Mouse (Mus musculus): ENCODE measurements at regions not wholly inside any gene's neighbourhood (a gene's known extent, or its start where the extent isn't known, plus 50 kb on each side); places are given as distances from the start of the nearest gene placed in this dataset.

GRCm38 (mm10) chr6:55627228-55627627 is 53.8 kb downstream of the Neurod6 start:
- no peaks in the 10 kb centered on the region for H3K27me3 ChIP-seq (ENCODE audit: control insufficient read depth, insufficient read depth, low read length)
- DNase-seq (ENCODE audit: low spot score) (no peak), ATAC-seq (replicated peaks; ENCODE audit: low FRiP score) (no peak)
- H3K4me3 ChIP-seq (ENCODE audit: low read depth, low read length), result no peak overlapping the region
- no peaks in the 10 kb centered on the region for H3K36me3 ChIP-seq (ENCODE audit: control insufficient read depth, insufficient read depth, low read length)
- H3K4me1 ChIP-seq (replicated peaks; ENCODE audit: control insufficient read depth, insufficient read depth, low read length), result no peaks in the 10 kb centered on the region
- no peaks in the 10 kb centered on the region for H3K9me3 ChIP-seq (ENCODE audit: control insufficient read depth, low read length)
- no peak overlapping the region for H3K9ac ChIP-seq (ENCODE audit: low read length)
- WGBS, result 81% methylated on average over 5 of the region's 5 CpGs
- H3K27ac ChIP-seq (ENCODE audit: low read depth, low read length), result no peak overlapping the region
- H3K4me2 ChIP-seq (ENCODE audit: low read depth, low read length, severe bottlenecking), result no peak overlapping the region

GRCm38 (mm10) chr6:55620366-55620765 is 60.7 kb downstream of the Neurod6 start:
- no peak overlapping the region for H3K4me3 ChIP-seq (ENCODE audit: low read depth, low read length)
- H3K36me3 ChIP-seq (ENCODE audit: control insufficient read depth, insufficient read depth, low read length), result no peaks in the 10 kb centered on the region
- ATAC-seq (replicated peaks; ENCODE audit: low FRiP score), result no peak
- no peaks in the 10 kb centered on the region for H3K4me1 ChIP-seq (replicated peaks; ENCODE audit: control insufficient read depth, insufficient read depth, low read length)
- WGBS, result 86% methylated on average over 3 of the region's 3 CpGs
- no peak overlapping the region for H3K27ac ChIP-seq (ENCODE audit: low read depth, low read length)
- no peaks in the 10 kb centered on the region for H3K27me3 ChIP-seq (ENCODE audit: control insufficient read depth, insufficient read depth, low read length)
- no peaks in the 10 kb centered on the region for H3K9me3 ChIP-seq (ENCODE audit: control insufficient read depth, low read length)
- H3K4me2 ChIP-seq (ENCODE audit: low read depth, low read length, severe bottlenecking), result no peak overlapping the region
- no peak for DNase-seq (ENCODE audit: low spot score)
- no peak overlapping the region for H3K9ac ChIP-seq (ENCODE audit: low read length)

GRCm38 (mm10) chr6:55617922-55618481 is 63.1 kb downstream of the Neurod6 start:
- 69% methylated on average over 13 of the region's 13 CpGs for WGBS
- ATAC-seq (replicated peaks; ENCODE audit: low FRiP score), result no peak
- no peak overlapping the region for H3K4me2 ChIP-seq (ENCODE audit: low read depth, low read length, severe bottlenecking)

GRCm38 (mm10) chr6:55610395-55610794 is 70.7 kb downstream of the Neurod6 start:
- Histone ChIP-seq H3K27me3 (ENCODE audit: control insufficient read depth, insufficient read depth, low read length) (no peaks in the 10 kb centered on the region), H3K36me3 (ENCODE audit: control insufficient read depth, insufficient read depth, low read length) (no peaks in the 10 kb centered on the region), H3K4me1 (replicated peaks; ENCODE audit: control insufficient read depth, insufficient read depth, low read length) (no peaks in the 10 kb centered on the region), H3K4me2 (ENCODE audit: low read depth, low read length, severe bottlenecking) (no peak overlapping the region), H3K9me3 (ENCODE audit: control insufficient read depth, low read length) (no peaks in the 10 kb centered on the region), H3K4me3 (ENCODE audit: low read depth, low read length) (no peak overlapping the region), H3K27ac (ENCODE audit: low read depth, low read length) (no peak overlapping the region), H3K9ac (ENCODE audit: low read length) (no peak overlapping the region)
- ATAC-seq (replicated peaks; ENCODE audit: low FRiP score), result no peak
- WGBS, result 74% methylated on average over 3 of the region's 3 CpGs
- no peak for DNase-seq (ENCODE audit: low spot score)

More at GRCm38 (mm10) chr6:55617922-55618481, 63.1 kb downstream of the Neurod6 start:
- Histone ChIP-seq H3K27me3 (ENCODE audit: control insufficient read depth, insufficient read depth, low read length) (no peaks in the 10 kb centered on the region), H3K36me3 (ENCODE audit: control insufficient read depth, insufficient read depth, low read length) (no peaks in the 10 kb centered on the region), H3K27ac (ENCODE audit: low read depth, low read length) (0 out of 2 replicates have a peak overlapping the region, but pooled peaks have one; percentile 27), H3K9me3 (ENCODE audit: control insufficient read depth, low read length) (no peaks in the 10 kb centered on the region), H3K4me3 (ENCODE audit: low read depth, low read length) (no peak overlapping the region), H3K4me1 (replicated peaks; ENCODE audit: control insufficient read depth, insufficient read depth, low read length) (no peaks in the 10 kb centered on the region), H3K9ac (ENCODE audit: low read length) (no peak overlapping the region)
- peak; percentile 57 for DNase-seq (ENCODE audit: low spot score)

GRCm38 (mm10) chr6:55609976-55610375 is 71.1 kb downstream of the Neurod6 start:
- no peak for ATAC-seq (replicated peaks; ENCODE audit: low FRiP score)
- Histone ChIP-seq H3K9ac (ENCODE audit: low read length) (no peak overlapping the region), H3K36me3 (ENCODE audit: control insufficient read depth, insufficient read depth, low read length) (no peaks in the 10 kb centered on the region), H3K27ac (ENCODE audit: low read depth, low read length) (no peak overlapping the region), H3K4me1 (replicated peaks; ENCODE audit: control insufficient read depth, insufficient read depth, low read length) (no peaks in the 10 kb centered on the region), H3K4me3 (ENCODE audit: low read depth, low read length) (no peak overlapping the region), H3K4me2 (ENCODE audit: low read depth, low read length, severe bottlenecking) (no peak overlapping the region), H3K27me3 (ENCODE audit: control insufficient read depth, insufficient read depth, low read length) (no peaks in the 10 kb centered on the region), H3K9me3 (ENCODE audit: control insufficient read depth, low read length) (no peaks in the 10 kb centered on the region)
- WGBS, result 83% methylated on average over 1 of the region's 1 CpGs
- DNase-seq (ENCODE audit: low spot score), result no peak

GRCm38 (mm10) chr6:55609053-55609452 is 72.0 kb downstream of the Neurod6 start:
- no peaks in the 10 kb centered on the region for H3K4me1 ChIP-seq (replicated peaks; ENCODE audit: control insufficient read depth, insufficient read depth, low read length)
- H3K9ac ChIP-seq (ENCODE audit: low read length), result no peak overlapping the region
- no peak overlapping the region for H3K4me2 ChIP-seq (ENCODE audit: low read depth, low read length, severe bottlenecking)
- no peak overlapping the region for H3K27ac ChIP-seq (ENCODE audit: low read depth, low read length)
- no peaks in the 10 kb centered on the region for H3K36me3 ChIP-seq (ENCODE audit: control insufficient read depth, insufficient read depth, low read length)
- H3K27me3 ChIP-seq (ENCODE audit: control insufficient read depth, insufficient read depth, low read length), result no peaks in the 10 kb centered on the region
- ATAC-seq (replicated peaks; ENCODE audit: low FRiP score), result no peak
- no peaks in the 10 kb centered on the region for H3K9me3 ChIP-seq (ENCODE audit: control insufficient read depth, low read length)
- no peak overlapping the region for H3K4me3 ChIP-seq (ENCODE audit: low read depth, low read length)
- WGBS, result 78% methylated on average over 1 of the region's 1 CpGs
- no peak for DNase-seq (ENCODE audit: low spot score)

GRCm38 (mm10) chr6:55597088-55597487 is 84.0 kb downstream of the Neurod6 start:
- Histone ChIP-seq H3K27me3 (ENCODE audit: control insufficient read depth, insufficient read depth, low read length) (no peaks in the 10 kb centered on the region), H3K4me1 (replicated peaks; ENCODE audit: control insufficient read depth, insufficient read depth, low read length) (no peaks in the 10 kb centered on the region)
- WGBS, result 86% methylated on average over 4 of the region's 4 CpGs

GRCm38 (mm10) chr6:55592126-55592525 is 88.9 kb downstream of the Neurod6 start:
- ATAC-seq (replicated peaks; ENCODE audit: low FRiP score) (no peak), DNase-seq (ENCODE audit: low spot score) (no peak)
- Histone ChIP-seq H3K36me3 (ENCODE audit: control insufficient read depth, insufficient read depth, low read length) (no peaks in the 10 kb centered on the region), H3K27ac (ENCODE audit: low read depth, low read length) (no peak overlapping the region), H3K9ac (ENCODE audit: low read length) (no peak overlapping the region), H3K4me2 (ENCODE audit: low read depth, low read length, severe bottlenecking) (no peak overlapping the region), H3K27me3 (ENCODE audit: control insufficient read depth, insufficient read depth, low read length) (no peaks in the 10 kb centered on the region), H3K4me3 (ENCODE audit: low read depth, low read length) (no peak overlapping the region), H3K4me1 (replicated peaks; ENCODE audit: control insufficient read depth, insufficient read depth, low read length) (no peaks in the 10 kb centered on the region), H3K9me3 (ENCODE audit: control insufficient read depth, low read length) (no peaks in the 10 kb centered on the region)
- 88% methylated on average over 4 of the region's 4 CpGs for WGBS

More at GRCm38 (mm10) chr6:55597088-55597487, 84.0 kb downstream of the Neurod6 start:
- no peak for DNase-seq (ENCODE audit: low spot score)
- no peak for ATAC-seq (replicated peaks; ENCODE audit: low FRiP score)
- no peaks in the 10 kb centered on the region for H3K9me3 ChIP-seq (ENCODE audit: control insufficient read depth, low read length)
- H3K36me3 ChIP-seq (ENCODE audit: control insufficient read depth, insufficient read depth, low read length), result no peaks in the 10 kb centered on the region
- H3K4me3 ChIP-seq (ENCODE audit: low read depth, low read length), result no peak overlapping the region
- H3K4me2 ChIP-seq (ENCODE audit: low read depth, low read length, severe bottlenecking), result no peak overlapping the region
- no peak overlapping the region for H3K9ac ChIP-seq (ENCODE audit: low read length)
- H3K27ac ChIP-seq (ENCODE audit: low read depth, low read length), result no peak overlapping the region

- ATAC-seq (replicated peaks; ENCODE audit: low FRiP score), result no peak
- H3K9me3 ChIP-seq (ENCODE audit: control insufficient read depth, low read length), result no peaks in the 10 kb centered on the region
- no peak overlapping the region for H3K27ac ChIP-seq (ENCODE audit: low read depth, low read length)
- 59% methylated on average over 6 of the region's 6 CpGs for WGBS
- H3K36me3 ChIP-seq (ENCODE audit: control insufficient read depth, insufficient read depth, low read length), result no peaks in the 10 kb centered on the region
- no peaks in the 10 kb centered on the region for H3K27me3 ChIP-seq (ENCODE audit: control insufficient read depth, insufficient read depth, low read length)
- no peak overlapping the region for H3K4me2 ChIP-seq (ENCODE audit: low read depth, low read length, severe bottlenecking)
- H3K4me1 ChIP-seq (replicated peaks; ENCODE audit: control insufficient read depth, insufficient read depth, low read length), result no peaks in the 10 kb centered on the region; the same call in 1 of the 2 replicates
- H3K9ac ChIP-seq (ENCODE audit: low read length), result no peak overlapping the region
- H3K4me3 ChIP-seq (ENCODE audit: low read depth, low read length), result no peak overlapping the region
- DNase-seq (ENCODE audit: low spot score), result no peak
Observed at GRCm38 (mm10) chr6:55581106-55581505, 100.0 kb downstream of the Neurod6 start.

Data from forebrain, embryonic 11.5 days (tissue).